Mouse (Mus musculus): ENCODE data around the gene Ppfia3. TPM values are rescaled to one million over a fixed set of nuclear protein-coding genes. Genes with fewer than 3 reads are reported as not detected.

Ppfia3 gene
- total RNA-seq, 2 experiments from 2014 or later: 132 to 139 TPM

- no peak for DNase-seq (ENCODE audit: low spot score in 2 of 2)
Observed at GRCm38 (mm10) chr7:45353041-45353440, 13.8 kb downstream of the Ppfia3 start.

- DNase-seq (ENCODE audit: low spot score in 2 of 2): peak in 1 of 2 experiments; percentile 53
Observed at GRCm38 (mm10) chr7:45346905-45347304, 19.9 kb downstream of the Ppfia3 start.

DNA sequence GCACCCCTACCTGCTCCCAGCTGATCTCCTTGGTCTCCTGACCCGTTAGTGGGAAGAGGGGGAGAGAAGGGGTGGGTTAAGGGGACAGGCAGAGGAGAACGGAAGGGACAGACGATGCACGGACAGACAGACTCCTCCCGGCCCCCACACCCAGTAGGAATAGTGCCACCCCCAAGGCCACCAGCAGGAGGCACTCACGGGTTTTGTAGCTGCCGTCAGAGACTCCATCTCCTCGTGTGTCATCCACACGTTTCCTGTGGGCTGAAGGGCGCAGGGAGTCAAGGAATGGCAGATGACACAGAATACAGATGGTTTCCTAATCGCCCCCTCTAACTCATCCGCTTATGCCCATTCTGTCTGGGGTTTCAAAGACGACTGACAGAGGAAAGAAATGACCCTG, 23.3 kb downstream of the Ppfia3 start:
- no peak for DNase-seq (ENCODE audit: low spot score in 2 of 2)

DNA sequence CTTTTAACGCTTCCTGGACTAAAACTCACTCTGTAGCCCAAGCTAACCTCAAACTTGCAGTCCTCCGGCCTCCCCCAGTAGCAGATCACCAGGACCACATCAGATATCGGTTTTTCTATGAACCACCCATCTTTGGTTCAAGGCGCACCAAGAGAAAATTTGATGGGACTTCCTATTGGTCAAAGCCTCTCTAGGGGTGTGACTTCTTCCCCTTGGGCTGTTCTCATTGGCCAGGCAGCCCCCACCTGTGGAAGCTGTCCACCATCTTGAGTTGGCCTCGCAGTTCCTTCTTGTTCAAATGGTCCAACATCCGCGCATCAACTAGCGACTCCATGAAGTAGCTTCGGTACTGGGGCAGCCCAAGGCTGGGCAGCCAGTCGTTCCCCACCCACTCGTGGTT, 24.7 kb downstream of the Ppfia3 start:
- no peak for DNase-seq (ENCODE audit: low spot score in 2 of 2)

DNA sequence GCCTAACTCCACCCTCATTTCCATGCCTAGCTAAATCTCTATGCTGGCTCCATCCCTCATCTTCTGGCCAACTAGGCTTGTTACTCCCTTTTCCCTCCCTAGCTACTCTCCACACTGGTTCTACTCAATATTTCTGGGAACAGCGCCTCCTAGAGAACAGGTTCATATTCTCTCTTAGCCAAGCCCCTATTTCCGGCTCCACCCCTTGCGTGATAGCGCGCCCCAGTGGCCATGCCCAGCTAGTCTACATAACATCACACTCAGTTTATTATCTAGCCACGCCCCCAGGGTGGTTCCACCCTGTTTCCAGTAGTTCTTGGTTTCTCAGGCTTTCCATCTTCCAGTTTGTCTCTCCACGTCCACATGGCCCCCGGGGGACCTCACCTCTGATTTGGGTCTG, 25.5 kb downstream of the Ppfia3 start:
- peak; percentile 79 to 86 for DNase-seq (ENCODE audit: low spot score in 2 of 2)

GRCm38 (mm10) chr7:45340669-45341068, 26.1 kb downstream of the Ppfia3 start:
- no peak for DNase-seq (ENCODE audit: low spot score in 2 of 2)

GRCm38 (mm10) chr7:45340066-45340442, 26.8 kb downstream of the Ppfia3 start:
- no peak for DNase-seq (ENCODE audit: low spot score in 2 of 2)

DNA sequence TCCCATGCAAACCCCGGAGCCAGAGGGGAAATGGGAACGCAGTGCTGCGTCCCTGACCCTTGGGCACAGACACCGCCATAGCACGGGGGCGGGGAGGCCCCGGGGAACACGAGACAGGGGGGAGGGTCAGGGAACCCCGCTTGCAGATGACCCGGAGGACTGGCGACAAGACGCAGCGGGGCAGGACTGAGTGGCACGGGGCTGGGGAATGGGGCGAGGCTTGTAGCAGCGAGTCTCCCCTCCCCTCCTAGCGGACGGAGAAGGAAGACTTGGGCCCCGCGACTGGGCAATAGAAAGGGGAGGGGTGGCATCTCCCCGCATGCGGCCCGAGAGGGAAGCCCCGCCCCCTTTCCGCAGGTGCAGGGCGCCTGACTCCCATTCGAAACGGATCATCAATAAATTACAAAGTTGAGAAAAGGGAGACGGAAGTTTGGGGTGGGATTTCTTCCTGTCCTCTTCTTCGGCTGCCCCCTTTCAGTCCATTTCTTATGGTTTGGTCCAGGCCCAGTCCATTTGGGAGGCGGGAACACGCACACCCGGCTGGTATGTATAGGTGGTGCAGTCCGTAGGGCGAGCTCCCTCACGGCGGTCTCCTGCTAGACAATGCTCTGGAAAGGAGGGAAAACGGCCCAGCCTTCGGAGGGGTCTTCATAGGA, 27.3 kb downstream of the Ppfia3 start:
- peak in 1 of 2 experiments; percentile 30 for DNase-seq (ENCODE audit: low spot score in 2 of 2)

DNA sequence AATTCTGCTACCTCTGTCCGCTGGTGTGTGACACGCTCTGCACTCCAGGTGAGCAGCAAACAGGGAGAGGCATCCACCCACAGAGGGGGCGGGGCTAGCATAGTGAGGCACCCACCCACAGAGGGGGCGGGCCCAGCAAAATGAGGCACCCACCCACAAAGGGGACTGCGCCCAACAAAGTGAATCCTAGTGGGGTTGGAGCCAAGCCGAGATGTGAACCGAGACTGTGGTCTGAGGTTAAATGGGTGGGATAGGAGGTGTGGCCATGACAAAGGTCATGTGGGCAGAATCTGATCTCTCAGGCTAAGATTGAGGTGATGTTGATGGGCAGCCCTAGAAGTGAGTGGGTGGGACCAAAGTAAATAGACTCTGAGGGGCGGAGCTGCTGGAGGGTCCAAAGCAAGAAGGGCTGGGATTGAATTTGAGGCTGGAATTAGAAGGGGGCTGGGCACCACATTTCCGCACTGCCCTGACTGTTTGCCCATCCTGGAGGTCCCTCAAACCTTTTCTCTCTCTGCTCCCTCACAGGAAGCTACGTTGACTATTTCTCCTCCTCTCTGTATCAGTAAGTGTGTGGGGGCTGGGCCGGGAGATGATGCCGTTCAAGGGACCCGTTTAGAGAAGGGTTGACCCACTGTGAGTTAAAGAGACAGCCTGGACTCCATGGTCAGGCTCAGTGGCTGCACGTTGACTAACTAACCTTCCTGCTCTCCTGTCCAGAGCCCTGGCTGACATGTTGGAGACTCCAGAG, 28.5 kb downstream of the Ppfia3 start:
- peak in 1 of 2 experiments; percentile 27 for DNase-seq (ENCODE audit: low spot score in 2 of 2)

DNA sequence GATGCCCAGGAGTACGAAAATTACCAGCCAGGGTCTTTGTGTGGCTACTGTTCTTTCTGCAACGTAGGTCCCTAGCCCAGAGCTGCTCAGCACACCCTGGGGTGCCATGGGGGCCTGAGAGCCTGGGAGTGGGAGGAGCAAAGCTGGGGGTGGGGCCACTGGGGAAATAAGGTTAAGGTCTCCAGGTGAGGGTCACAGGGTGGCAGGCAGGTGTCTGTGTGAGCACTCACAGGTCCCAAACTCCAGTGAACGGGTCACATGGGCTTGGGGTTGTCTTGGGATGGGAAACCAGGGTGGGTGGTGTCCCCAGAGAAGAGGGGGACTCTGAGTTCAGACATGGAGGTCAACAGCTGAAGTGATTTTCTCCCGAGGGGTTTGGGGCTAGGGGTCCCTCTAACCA, 29.4 kb downstream of the Ppfia3 start:
- no peak for DNase-seq (ENCODE audit: low spot score in 2 of 2)

GRCm38 (mm10) chr7:45336319-45336718, 30.5 kb downstream of the Ppfia3 start:
- no peak for DNase-seq (ENCODE audit: low spot score in 2 of 2)

- DNase-seq (ENCODE audit: low spot score in 2 of 2): no peak
Observed at GRCm38 (mm10) chr7:45335056-45335455, 31.8 kb downstream of the Ppfia3 start, which contains the start of gene Hrc. Gene Hrc (plus strand): TSS chr7:45335290.

DNA sequence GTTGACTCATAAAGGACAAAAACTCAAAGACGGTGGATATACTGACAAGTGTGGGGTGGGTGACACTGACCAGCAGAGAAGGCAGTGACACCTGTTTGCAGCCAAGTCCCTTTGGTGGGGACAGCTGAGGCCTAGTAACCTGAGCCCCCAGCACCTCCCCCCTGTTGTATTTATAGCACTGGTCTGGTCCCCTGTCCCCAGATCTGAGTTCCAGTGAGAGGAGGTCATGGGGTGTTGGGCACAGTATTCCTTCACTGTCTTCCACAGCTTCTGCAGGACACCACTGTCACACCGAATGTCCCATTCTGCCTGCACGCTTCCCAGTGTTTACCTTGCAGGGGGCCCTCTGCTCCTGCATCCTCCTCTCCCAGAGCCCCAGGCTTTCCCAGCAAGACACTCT, 32.2 kb downstream of the Ppfia3 start:
- DNase-seq (ENCODE audit: low spot score in 2 of 2): no peak

DNA sequence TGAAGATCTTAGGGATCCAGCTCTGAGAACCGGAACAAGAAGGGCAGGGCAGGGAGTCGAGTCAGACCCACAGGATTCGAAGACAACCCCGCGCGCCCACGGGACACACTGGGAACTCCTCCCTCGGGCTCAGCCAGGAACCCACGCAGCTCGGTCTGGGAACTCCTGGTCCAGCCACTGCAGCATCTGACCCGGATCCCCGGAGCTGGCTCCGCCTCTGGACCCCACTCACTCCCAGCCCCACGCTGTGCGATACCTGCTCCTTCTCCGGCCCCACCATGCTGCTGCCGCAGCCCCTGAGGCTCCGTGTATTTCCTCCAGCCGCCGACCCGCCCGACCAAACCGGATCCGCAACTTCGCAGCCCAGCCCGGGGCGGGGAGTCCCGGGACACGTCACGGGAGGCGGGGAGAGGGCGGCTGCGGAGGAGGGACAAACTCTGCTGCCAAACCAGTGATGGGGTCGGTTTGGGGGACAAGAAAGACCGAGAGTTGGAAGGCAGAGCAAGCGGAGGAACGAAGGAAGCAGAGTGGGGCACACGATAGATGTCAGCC, 33.3 kb downstream of the Ppfia3 start, which contains the start of gene Trpm4:
TSS of gene Trpm4 (minus strand) at position 350 of the 552 bp plus-strand sequence.
- peak in 1 of 2 experiments; percentile 60 for DNase-seq (ENCODE audit: low spot score in 2 of 2)

GRCm38 (mm10) chr7:45332685-45333425, 34.0 kb downstream of the Ppfia3 start:
- DNase-seq (ENCODE audit: low spot score in 2 of 2): no peak

GRCm38 (mm10) chr7:45331502-45331901, 35.3 kb downstream of the Ppfia3 start:
- DNase-seq (ENCODE audit: low spot score in 2 of 2): no peak

GRCm38 (mm10) chr7:45328841-45329475, 37.9 kb downstream of the Ppfia3 start:
- no peak for DNase-seq (ENCODE audit: low spot score in 2 of 2)

- DNase-seq (ENCODE audit: low spot score in 2 of 2): no peak
Observed at GRCm38 (mm10) chr7:45325800-45326199, 41.0 kb downstream of the Ppfia3 start.

DNA sequence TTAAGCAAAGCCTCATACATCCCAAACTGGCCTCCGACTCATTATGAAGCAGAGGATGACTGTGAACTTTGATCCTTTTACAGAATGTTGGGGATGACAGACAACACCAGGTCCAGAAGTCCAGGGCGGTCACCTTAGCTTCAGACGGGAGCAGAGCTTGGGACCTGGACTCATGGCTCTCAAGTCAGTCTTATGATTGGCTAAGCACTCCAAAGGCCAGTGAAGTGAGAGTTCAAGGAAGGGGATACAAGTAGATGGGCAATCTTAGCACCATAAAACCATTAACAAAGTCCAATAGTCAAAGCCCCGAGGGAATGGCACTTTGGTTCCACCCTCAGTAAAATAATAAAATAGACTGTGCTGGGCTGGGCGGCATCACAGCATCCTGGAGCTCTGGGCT, 43.8 kb downstream of the Ppfia3 start:
- DNase-seq (ENCODE audit: low spot score in 2 of 2): no peak

DNA sequence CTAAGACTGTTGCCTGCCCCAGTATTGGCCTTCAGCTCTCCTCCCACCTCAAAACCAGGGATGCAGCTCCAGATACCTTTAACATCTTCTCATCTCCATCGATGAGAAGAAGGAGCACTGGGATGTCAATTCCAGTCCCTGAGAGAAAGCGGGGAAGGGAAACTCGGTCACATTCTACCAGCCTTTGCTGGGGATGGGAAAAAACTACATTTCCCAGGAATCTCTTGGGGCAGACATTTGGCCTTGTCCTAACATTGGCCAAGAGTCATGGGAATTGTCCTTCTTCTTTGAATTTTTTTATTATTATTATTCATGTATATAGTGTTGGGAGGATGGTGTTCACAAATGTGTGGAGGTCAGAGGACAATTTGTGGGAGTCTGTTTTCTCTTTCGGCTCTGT, 44.6 kb downstream of the Ppfia3 start:
- no peak for DNase-seq (ENCODE audit: low spot score in 2 of 2)

DNA sequence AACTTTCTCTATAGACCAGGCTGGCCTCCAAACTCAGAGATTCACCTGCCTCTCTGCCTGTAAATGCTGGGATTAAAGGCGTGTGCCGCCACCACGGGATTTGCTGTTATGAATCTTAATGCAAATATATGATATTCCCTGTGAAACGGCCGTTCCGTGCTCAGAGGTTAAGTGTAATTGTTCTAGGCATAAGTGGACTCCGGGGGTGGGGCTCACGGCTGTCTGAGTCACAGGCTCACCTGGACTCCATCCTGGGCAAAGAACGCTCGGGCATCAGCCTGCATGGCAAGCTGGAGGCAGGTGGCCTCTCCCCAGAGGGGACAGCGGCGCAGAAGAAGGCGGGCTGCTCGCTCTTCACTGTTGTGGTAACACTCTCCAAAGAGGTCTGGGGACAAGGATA, 50.3 kb downstream of the Ppfia3 start:
- no peak for DNase-seq (ENCODE audit: low spot score in 2 of 2)

Measured in layer of hippocampus, adult 18-20 months (tissue).